Mouse (Mus musculus) heart, embryonic 14.5 days (tissue): ENCODE data around the gene Elovl6. TPM values are rescaled to one million over a fixed set of nuclear protein-coding genes. Genes with fewer than 3 reads are reported as not detected.

Source experiments
- ATAC-seq: fragments of 200-750 bp; cut with Nextera tagmentation; 2 replicates; pipeline ENCODE4 v1.8.0; 2017; ENCODE audit warnings: low read depth, moderate TSS enrichment; ENCODE audit not compliant: insufficient number of reproducible peaks, insufficient read depth, low FRiP score
- H3K27ac ChIP-seq, 2 experiments: fragments of 200-500 bp in 1 of 2; fragments of 300-500 bp in 1 of 2; sonication (generic) in 1 of 2; replicated peaks in 1 of 2; 2 replicates each; pipeline ENCODE4 v1.5.1; 2012 to 2014; ENCODE audit warnings: low read depth in 2 of 2, low read length in 2 of 2, control low read depth in 1 of 2, mild to moderate bottlenecking in 1 of 2, mixed read lengths in 1 of 2; ENCODE audit not compliant: control insufficient read depth in 1 of 2, insufficient read depth in 1 of 2
- H3K27me3 ChIP-seq: fragments of 300-500 bp; sonication (generic); 2 replicates; pipeline ENCODE4 v1.6.1; 2014; ENCODE audit warnings: mild to moderate bottlenecking, low read length, control low read depth; ENCODE audit not compliant: control insufficient read depth, insufficient read depth
- H3K36me3 ChIP-seq: fragments of 300-500 bp; sonication (generic); 2 replicates; pipeline ENCODE4 v1.6.1; 2014; ENCODE audit warnings: mild to moderate bottlenecking, control low read depth, low read length, mixed read lengths; ENCODE audit not compliant: control insufficient read depth, insufficient read depth
- H3K4me1 ChIP-seq, 2 experiments: fragments of 200-500 bp in 1 of 2; fragments of 300-500 bp in 1 of 2; sonication (generic) in 1 of 2; 2 replicates each; pipeline ENCODE4 v1.6.1; 2012 to 2014; ENCODE audit warnings: low read length in 2 of 2, control low read depth in 1 of 2, mixed read lengths in 1 of 2; ENCODE audit not compliant: control insufficient read depth in 2 of 2, insufficient read depth in 2 of 2
- H3K4me2 ChIP-seq: fragments of 300-500 bp; sonication (generic); 2 replicates; pipeline ENCODE4 v1.6.1; 2014; ENCODE audit warnings: mild to moderate bottlenecking, low read length
- H3K4me3 ChIP-seq, 2 experiments: fragments of 200-500 bp in 1 of 2; fragments of 300-500 bp in 1 of 2; sonication (generic) in 1 of 2; 2 replicates each; pipeline ENCODE4 v1.5.1; 2012 to 2014; ENCODE audit warnings: low read length in 2 of 2, mild to moderate bottlenecking in 2 of 2, control low read depth in 1 of 2, low read depth in 1 of 2, moderate library complexity in 1 of 2; ENCODE audit not compliant: control insufficient read depth in 1 of 2, insufficient read depth in 1 of 2
- H3K9ac ChIP-seq: fragments of 300-500 bp; sonication (generic); 2 replicates; pipeline ENCODE4 v1.6.1; 2014; ENCODE audit warnings: mild to moderate bottlenecking, low read length
- H3K9me3 ChIP-seq: fragments of 300-500 bp; sonication (generic); 2 replicates; pipeline ENCODE4 v1.6.1; 2016; ENCODE audit warnings: low read length, control low read depth; ENCODE audit not compliant: control insufficient read depth
- WGBS: fragments of 180-500 bp; shearing (Covaris S2); extraction: QIAGEN DNeasy Blood & Tissue Kit; methylation state at CpG from one replicate; pipeline ENCODE4 v1.1.7; 2014; 5-methylcytosine and 5-hydroxymethylcytosine counted together
- polyA plus RNA-seq: library from polyadenylated mRNA; unstranded; fragments of >200 nt; fragmentation: Nextera tagmentation; extraction: Ambion mirVana; gene quantifications from 2 replicates; pipeline ENCODE4 v1.2.1, GENCODE M21; 2014

The Elovl6 gene
- polyA plus RNA-seq, 1 experiment from 2014 or later, result 9.8 TPM

DNA sequence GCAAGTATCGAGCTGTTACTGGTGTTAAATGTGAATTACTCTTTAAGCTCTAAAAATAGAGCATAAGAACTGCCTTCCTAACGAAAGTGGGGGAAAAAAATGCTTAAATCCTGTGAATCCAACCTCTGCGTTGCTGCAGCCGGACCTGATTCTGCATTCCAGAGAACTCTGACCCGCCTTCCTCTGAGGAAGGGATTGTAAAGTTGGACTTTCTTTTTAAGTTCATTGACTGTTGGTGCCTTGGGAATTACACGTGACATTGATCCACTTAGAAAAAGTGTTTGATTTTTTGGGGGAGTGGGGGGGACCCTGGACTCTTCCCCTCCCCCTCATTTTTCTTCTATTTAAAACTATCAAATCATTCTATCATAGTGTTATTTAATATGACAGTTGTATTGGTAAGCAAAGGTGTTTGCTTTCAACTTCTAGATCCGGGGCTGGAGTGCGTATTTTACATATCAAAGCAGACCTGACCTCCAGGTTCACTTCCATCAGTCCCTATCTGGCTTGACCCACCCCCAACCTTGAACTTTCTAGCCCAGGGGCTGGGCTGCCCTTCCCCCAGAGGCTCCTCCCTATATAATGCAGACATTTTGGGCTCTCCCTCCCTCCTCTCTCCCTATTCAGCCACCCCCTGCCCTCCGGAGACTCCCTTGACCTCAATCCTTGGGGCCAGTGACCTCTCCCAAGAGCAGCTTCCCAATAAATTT, 19.6 kb downstream of the Elovl6 start:
- Histone ChIP-seq H3K9ac (no peak overlapping the region), H3K27me3 (no peaks in the 10 kb centered on the region), H3K36me3 (no peaks in the 10 kb centered on the region), H3K27ac (no peak overlapping the region), H3K4me1 (peaks cover 2 to 18% of the 10 kb centered on the region in 2 experiments), H3K4me3 (no peak overlapping the region), H3K9me3 (no peaks in the 10 kb centered on the region), H3K4me2 (no peak overlapping the region)
- 64% methylated on average over 9 of the region's 9 CpGs for WGBS
- ATAC-seq, result no peak

DNA sequence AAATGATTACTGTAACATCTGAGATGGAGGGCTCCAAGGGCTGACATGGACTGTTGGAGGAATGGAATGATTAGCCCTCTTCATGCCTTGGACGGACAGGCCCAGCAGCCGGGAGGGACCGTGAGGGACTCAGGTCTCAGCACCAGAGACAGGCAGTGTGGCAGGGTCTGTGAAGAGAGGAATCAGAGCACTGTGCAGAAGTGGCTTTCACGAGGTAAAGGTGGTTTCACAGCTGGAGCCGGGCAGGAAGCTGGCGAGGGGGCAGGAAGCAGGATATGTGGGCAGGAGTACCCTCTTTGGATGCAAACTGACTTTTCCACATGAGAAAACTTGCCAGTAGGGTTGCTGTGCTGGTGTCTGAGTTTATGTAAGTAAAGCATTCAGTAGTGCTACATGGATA, 20.2 kb downstream of the Elovl6 start:
- Histone ChIP-seq H3K36me3 (no peaks in the 10 kb centered on the region), H3K4me1 (peaks cover 2 to 18% of the 10 kb centered on the region in 2 experiments), H3K9me3 (no peaks in the 10 kb centered on the region), H3K9ac (no peak overlapping the region), H3K4me3 (no peak overlapping the region), H3K27ac (no peak overlapping the region), H3K27me3 (no peaks in the 10 kb centered on the region), H3K4me2 (no peak overlapping the region)
- 77% methylated on average over 6 of the region's 6 CpGs for WGBS
- ATAC-seq, result no peak

DNA sequence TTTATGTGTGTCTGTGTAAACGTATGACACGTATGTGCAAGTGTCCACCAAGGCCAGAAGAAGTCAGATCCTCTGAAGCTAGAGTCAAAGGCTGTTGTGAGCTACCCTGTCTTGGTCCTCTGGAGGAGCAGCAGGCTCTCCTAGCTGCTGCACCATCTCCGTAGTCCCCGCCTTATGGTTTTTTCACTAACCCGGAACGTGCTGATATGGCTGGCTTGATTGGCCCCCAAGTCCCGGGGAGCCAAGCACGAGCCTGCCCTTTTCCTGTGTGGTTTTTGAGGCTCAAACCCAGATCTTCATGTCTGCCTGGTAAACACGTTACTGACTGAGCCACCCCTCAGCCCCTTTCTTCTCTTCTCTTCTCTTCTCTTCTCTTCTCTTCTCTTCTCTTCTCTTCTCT, 21.0 kb downstream of the Elovl6 start:
- WGBS, result 81% methylated on average over 9 of the region's 9 CpGs

DNA sequence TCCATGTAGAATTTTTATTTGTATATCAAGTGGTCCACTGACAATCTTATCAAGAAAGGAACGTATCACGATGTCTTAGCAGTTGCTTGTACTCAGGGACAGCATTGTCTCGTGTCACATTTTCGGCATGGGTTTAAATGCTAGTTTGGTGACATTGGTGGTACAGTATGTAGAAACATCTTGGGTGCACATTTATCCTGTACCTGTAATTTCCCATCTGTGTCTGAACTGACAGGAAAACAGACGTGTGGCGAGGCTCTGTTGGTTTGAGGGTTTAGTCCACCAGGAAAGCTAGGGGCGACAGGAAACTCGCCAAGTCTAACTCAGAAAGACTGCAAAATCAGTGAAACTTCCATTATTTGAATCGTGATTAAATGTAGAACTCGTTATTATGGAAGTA, 21.5 kb downstream of the Elovl6 start:
- H3K9me3 ChIP-seq, result no peaks in the 10 kb centered on the region
- WGBS, result 86% methylated on average over 10 of the region's 10 CpGs
- no peak overlapping the region for H3K9ac ChIP-seq
- no peak overlapping the region for H3K4me2 ChIP-seq
- no peak overlapping the region for H3K4me3 ChIP-seq
- no peaks in the 10 kb centered on the region for H3K36me3 ChIP-seq
- no peak for ATAC-seq
- no peaks in the 10 kb centered on the region for H3K27me3 ChIP-seq
- no peak overlapping the region for H3K27ac ChIP-seq
- H3K4me1 ChIP-seq, result peaks cover 6 to 19% of the 10 kb centered on the region in 2 experiments

More for the DNA sequence above, 21.0 kb downstream of the Elovl6 start:
- Histone ChIP-seq H3K27ac (no peak overlapping the region), H3K9me3 (no peaks in the 10 kb centered on the region), H3K27me3 (no peaks in the 10 kb centered on the region), H3K9ac (no peak overlapping the region), H3K4me2 (no peak overlapping the region), H3K4me3 (no peak overlapping the region), H3K4me1 (peaks cover 3 to 15% of the 10 kb centered on the region in 2 experiments), H3K36me3 (no peaks in the 10 kb centered on the region)
- no peak for ATAC-seq

DNA sequence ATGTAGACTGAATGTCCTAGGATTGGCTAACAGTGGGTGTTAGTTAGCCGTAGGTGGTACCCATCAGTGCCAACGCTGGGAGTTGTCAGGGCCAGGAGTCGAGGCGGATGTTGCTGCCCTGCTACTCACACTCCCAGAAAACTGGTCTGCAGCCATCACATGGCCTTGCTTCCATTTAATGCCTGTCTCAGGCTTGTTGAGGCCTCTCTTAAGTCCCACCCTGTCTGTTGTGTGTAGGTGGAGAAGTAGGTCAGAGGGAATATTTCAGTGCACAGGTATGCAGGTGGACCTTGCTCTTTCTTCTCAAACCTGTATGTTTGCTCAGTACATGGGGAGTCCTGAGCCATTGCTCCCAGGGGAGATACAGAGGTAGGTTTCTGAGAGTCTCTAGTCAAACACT, 22.3 kb downstream of the Elovl6 start:
- no peak overlapping the region for H3K9ac ChIP-seq
- H3K4me1 ChIP-seq, result peaks cover 6 to 16% of the 10 kb centered on the region in 2 experiments
- H3K9me3 ChIP-seq, result no peaks in the 10 kb centered on the region
- H3K36me3 ChIP-seq, result no peaks in the 10 kb centered on the region
- H3K27me3 ChIP-seq, result no peaks in the 10 kb centered on the region
- WGBS, result 80% methylated on average over 4 of the region's 4 CpGs
- no peak for ATAC-seq
- H3K4me3 ChIP-seq, result no peak overlapping the region
- H3K27ac ChIP-seq, result no peak overlapping the region
- H3K4me2 ChIP-seq, result no peak overlapping the region

DNA sequence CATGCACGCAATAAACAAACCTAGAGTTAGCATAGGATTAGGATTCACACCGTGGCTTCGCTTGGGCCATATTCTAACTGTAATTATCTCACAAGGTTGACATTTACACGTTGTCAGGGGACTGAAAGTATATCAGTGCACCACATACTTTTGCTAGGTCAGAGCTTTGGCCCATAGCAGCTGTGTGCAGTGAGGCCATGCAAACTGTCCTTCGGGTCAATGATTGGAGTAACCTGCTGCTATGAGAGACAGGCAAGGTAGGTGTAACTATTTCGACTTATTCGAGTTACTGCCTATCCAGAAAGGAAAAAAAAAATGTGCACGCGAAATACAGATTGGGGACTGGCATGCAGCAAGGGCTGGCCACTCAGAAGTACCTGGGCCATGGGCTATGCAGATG, 24.9 kb downstream of the Elovl6 start:
- Histone ChIP-seq H3K27ac (no peak overlapping the region), H3K4me3 (no peak overlapping the region), H3K9ac (no peak overlapping the region), H3K27me3 (no peaks in the 10 kb centered on the region), H3K9me3 (no peaks in the 10 kb centered on the region), H3K36me3 (no peaks in the 10 kb centered on the region), H3K4me1 (peaks cover 6% of the 10 kb centered on the region in 2 experiments; a peak in 3 of 4 replicates), H3K4me2 (no peak overlapping the region)
- WGBS, result 76% methylated on average over 9 of the region's 9 CpGs
- ATAC-seq, result no peak

DNA sequence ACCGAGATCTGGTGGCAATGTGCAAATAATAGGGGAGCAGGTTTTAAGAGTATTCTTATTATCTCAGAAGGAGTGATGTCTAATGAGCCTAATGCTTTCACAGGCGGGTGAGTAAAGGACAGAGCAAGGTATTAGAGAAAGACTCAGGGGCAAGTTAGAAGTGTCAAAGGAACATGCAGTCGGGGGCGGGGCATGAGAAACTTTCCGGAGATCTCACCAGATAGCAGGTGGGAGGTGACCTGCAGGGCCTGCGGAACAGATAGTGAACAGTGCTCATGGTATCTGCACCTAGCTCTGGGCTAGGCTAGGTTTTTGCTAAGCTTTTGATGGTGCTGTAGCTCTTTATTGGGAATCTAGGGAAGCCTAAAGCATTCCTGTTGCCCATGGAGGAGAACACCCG, 25.4 kb downstream of the Elovl6 start:
- no peak for ATAC-seq
- peaks cover 4 to 6% of the 10 kb centered on the region in 2 experiments; a peak in 3 of 4 replicates for H3K4me1 ChIP-seq
- H3K36me3 ChIP-seq, result no peaks in the 10 kb centered on the region
- H3K27me3 ChIP-seq, result no peaks in the 10 kb centered on the region
- H3K9ac ChIP-seq, result no peak overlapping the region
- H3K4me3 ChIP-seq, result no peak overlapping the region
- no peak overlapping the region for H3K27ac ChIP-seq
- H3K4me2 ChIP-seq, result no peak overlapping the region
- WGBS, result 81% methylated on average over 7 of the region's 7 CpGs
- H3K9me3 ChIP-seq, result no peaks in the 10 kb centered on the region
